Mouse (Mus musculus) MEL (cell line): ENCODE results near the gene Sf3b4. TPM values are rescaled to one million over a fixed set of nuclear protein-coding genes. Genes with fewer than 3 reads are reported as not detected.

Experiments used
- DNase-seq: peaks from one replicate; pipeline ENCODE4 v3.0.0; 2011; ENCODE audit warnings: low read depth, low spot score
- H3K27ac ChIP-seq: 2 replicates; pipeline ENCODE4 v1.5.1; 2012; ENCODE audit warnings: low read depth, mild to moderate bottlenecking, control low read depth, low read length, moderate library complexity; ENCODE audit not compliant: control insufficient read depth
- H3K27me3 ChIP-seq, 2 experiments: fragments of 150-350 bp in 1 of 2; sonication (generic) in 1 of 2; 2 replicates each; pipeline ENCODE4 v1.6.1; 2012; ENCODE audit warnings: low read length in 2 of 2, mild to moderate bottlenecking in 2 of 2, improper control_type of control experiment in 1 of 2, moderate library complexity in 1 of 2; ENCODE audit not compliant: insufficient read depth in 2 of 2, control insufficient read depth in 1 of 2
- H3K36me3 ChIP-seq, 2 experiments: 2 replicates each; pipeline ENCODE4 v1.6.1; 2012 to 2014; ENCODE audit warnings: low read length in 2 of 2, improper control_type of control experiment in 1 of 2, inconsistent platforms in 1 of 2, mild to moderate bottlenecking in 1 of 2; ENCODE audit not compliant: insufficient read depth in 2 of 2, control insufficient read depth in 1 of 2
- H3K4me1 ChIP-seq, 2 experiments: fragments of 150-350 bp in 1 of 2; sonication (generic) in 1 of 2; 2 replicates each; pipeline ENCODE4 v1.6.1; 2012; ENCODE audit warnings: low read length in 2 of 2, improper control_type of control experiment in 1 of 2, mild to moderate bottlenecking in 1 of 2; ENCODE audit not compliant: insufficient read depth in 2 of 2, control insufficient read depth in 1 of 2
- H3K4me3 ChIP-seq, 2 experiments: fragments of 150-350 bp in 1 of 2; sonication (generic) in 1 of 2; 2 replicates each; pipeline ENCODE4 v1.5.1; 2012; ENCODE audit warnings: low read depth in 2 of 2, low read length in 2 of 2, mild to moderate bottlenecking in 2 of 2, moderate library complexity in 2 of 2, control low read depth in 1 of 2, improper control_type of control experiment in 1 of 2; ENCODE audit not compliant: control insufficient read depth in 1 of 2, insufficient read depth in 1 of 2
- H3K79me2 ChIP-seq: 2 replicates; pipeline ENCODE4 v1.6.1; 2012; ENCODE audit warnings: mild to moderate bottlenecking, low read length, moderate library complexity; ENCODE audit not compliant: control insufficient read depth, poor library complexity, insufficient read depth
- H3K9ac ChIP-seq: 2 replicates; pipeline ENCODE4 v1.6.1; 2012; ENCODE audit warnings: low read depth, mild to moderate bottlenecking, control low read depth, low read length, moderate library complexity; ENCODE audit not compliant: control insufficient read depth, poor library complexity, severe bottlenecking
- H3K9me3 ChIP-seq: fragments of 150-350 bp; sonication (generic); replicated peaks from 2 replicates; pipeline ENCODE4 v1.6.1; 2012; ENCODE audit warnings: mild to moderate bottlenecking, low read length, improper control_type of control experiment, moderate library complexity; ENCODE audit not compliant: insufficient read depth
- CHD1 ChIP-seq: IDR thresholded peaks from 2 replicates; pipeline ENCODE4 v1.6.1; 2012; ENCODE audit warnings: low read depth, mild to moderate bottlenecking, inconsistent platforms, low read length, improper control_type of control experiment
- CTCF ChIP-seq, 3 experiments: IDR thresholded peaks in 2 of 3; conservative IDR thresholded peaks in 1 of 3; 2 replicates each; pipeline ENCODE4 v1.5.1; 2011 to 2012; ENCODE audit warnings: low read length in 3 of 3, low read depth in 2 of 3, mild to moderate bottlenecking in 2 of 3, improper control_type of control experiment in 1 of 3, inconsistent platforms in 1 of 3, mixed read lengths in 1 of 3, moderate library complexity in 1 of 3; ENCODE audit not compliant: control insufficient read depth in 1 of 3, insufficient read depth in 1 of 3, poor library complexity in 1 of 3, severe bottlenecking in 1 of 3
- MAZ ChIP-seq: IDR thresholded peaks from 2 replicates; pipeline ENCODE4 v1.6.1; 2012; ENCODE audit warnings: low read depth, mild to moderate bottlenecking, inconsistent platforms, low read length, improper control_type of control experiment
- SIN3A ChIP-seq: IDR thresholded peaks from 2 replicates; pipeline ENCODE4 v1.6.1; 2012; ENCODE audit warnings: low read length, improper control_type of control experiment, inconsistent platforms
- TAL1 ChIP-seq: IDR thresholded peaks from 2 replicates; pipeline ENCODE4 v1.6.1; 2012; ENCODE audit warnings: mild to moderate bottlenecking, inconsistent platforms, low read length, moderate library complexity, mixed read lengths
- TBP ChIP-seq: IDR thresholded peaks from 2 replicates; pipeline ENCODE4 v1.8.0; 2011; ENCODE audit warnings: low read depth, low read length, improper control_type of control experiment
- UBTF ChIP-seq: IDR thresholded peaks from 2 replicates; pipeline ENCODE4 v1.6.1; 2012; ENCODE audit warnings: low read depth, mild to moderate bottlenecking, inconsistent platforms, low read length, improper control_type of control experiment, moderate library complexity, borderline replicate concordance; ENCODE audit not compliant: insufficient read depth
- ZC3H11A ChIP-seq: IDR thresholded peaks from 2 replicates; pipeline ENCODE4 v1.6.1; 2012; ENCODE audit warnings: low read depth, mild to moderate bottlenecking, inconsistent platforms, low read length, improper control_type of control experiment
- ZKSCAN1 ChIP-seq: IDR thresholded peaks from 2 replicates; pipeline ENCODE4 v1.6.1; 2012; ENCODE audit warnings: low read depth, mild to moderate bottlenecking, inconsistent platforms, low read length, improper control_type of control experiment, moderate library complexity
- polyA plus RNA-seq, 2 experiments: library from polyadenylated mRNA; stranded (reverse) in 1 of 2; unstranded in 1 of 2; fragments of >175 nt in 1 of 2; fragments of >200 nt in 1 of 2; gene quantifications; 2 replicates each; pipeline versions ENCODE4 v1.2.1 to v1.2.4; 2012; ENCODE audit warnings: low replicate concordance in 2 of 2, low read depth in 1 of 2; ENCODE audit not compliant: insufficient read length in 2 of 2, insufficient read depth in 1 of 2, missing spikeins in 1 of 2
- total RNA-seq: library from RNA; depleted of rRNA; stranded (reverse); fragments of 300-350 nt; gene quantifications from 2 replicates; pipeline ENCODE4 v1.2.3, GENCODE M21; 2012; rRNA removed

The Sf3b4 gene
- total and polyA plus RNA-seq, 3 experiments = 102 to 423 (median 157) TPM

GRCm38 (mm10) chr3:96221640-96222038 lies 49.5 kb downstream of the Sf3b4 start:
- peaks cover 8 to 38% of the 10 kb centered on the region in 2 experiments for H3K4me1 ChIP-seq

DNA sequence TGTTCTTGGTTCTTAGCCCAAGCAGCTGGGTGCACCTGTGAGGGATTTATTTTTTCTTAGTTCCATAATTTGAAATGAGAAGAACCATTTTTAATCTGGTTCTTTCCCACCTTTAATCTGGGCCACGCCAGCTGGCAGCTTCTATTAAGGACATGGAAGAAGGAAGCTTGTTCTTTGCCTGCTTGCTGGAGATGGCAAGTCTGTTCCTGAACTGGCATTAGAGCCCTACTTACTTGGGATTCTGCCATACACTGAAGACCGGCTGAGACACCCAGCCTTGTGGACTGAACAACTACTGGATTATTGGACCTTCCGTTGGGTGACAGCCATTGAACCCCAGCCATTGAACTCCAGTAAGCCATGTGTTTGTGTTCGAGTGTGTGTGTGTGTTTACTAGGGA lies 50.6 kb downstream of the Sf3b4 start:
- Histone ChIP-seq H3K9ac (peak overlapping the region; percentile 74), H3K79me2 (peaks cover 18% of the 10 kb centered on the region; the same call in 1 of the 2 replicates), H3K9me3 (no peaks in the 10 kb centered on the region), H3K4me1 (peaks cover 8 to 44% of the 10 kb centered on the region in 2 experiments), H3K27me3 (no peaks in the 10 kb centered on the region), H3K4me3 (peak overlapping the region; percentile 22 to 58), H3K36me3 (peaks cover 0 to 55% of the 10 kb centered on the region in 2 experiments; a peak in 2 of 4 replicates), H3K27ac (0 out of 2 replicates have a peak overlapping the region, but pooled peaks have one; percentile 7)
- TF ChIP-seq CTCF (IDR thresholded peaks at IDR 0.05 in 2 of 3, conservative IDR thresholded peaks at IDR 0.05 in 1 of 3; ENCODE audit: control insufficient read depth in 1 of 3, insufficient read depth in 1 of 3, low read depth in 2 of 3, low read length in 3 of 3, poor library complexity in 1 of 3, severe bottlenecking in 1 of 3) (no peak), TAL1 (peak; percentile 35; the same call in 1 of the 2 replicates)
- DNase-seq = peak; percentile 58

More at GRCm38 (mm10) chr3:96221640-96222038, 49.5 kb downstream of the Sf3b4 start:
- Histone ChIP-seq H3K27me3 (no peaks in the 10 kb centered on the region), H3K36me3 (peaks cover 0 to 51% of the 10 kb centered on the region in 2 experiments; a peak in 2 of 4 replicates), H3K4me3 (peak overlapping the region; percentile 58 to 70), H3K79me2 (peaks cover 18% of the 10 kb centered on the region; the same call in 1 of the 2 replicates), H3K27ac (peak overlapping the region; percentile 88), H3K9ac (peak overlapping the region; percentile 74), H3K9me3 (no peaks in the 10 kb centered on the region)
- DNase-seq = peak; percentile 86
- TF ChIP-seq UBTF (peak; percentile 13; the same call in 1 of the 2 replicates), TBP (peak; percentile 33; the same call in 1 of the 2 replicates), ZKSCAN1 (no peak), CHD1 (no peak), ZC3H11A (no peak), SIN3A (no peak), MAZ (no peak)

GRCm38 (mm10) chr3:96225421-96225820 lies 53.3 kb downstream of the Sf3b4 start:
- H3K36me3 ChIP-seq = peaks cover 0 to 45% of the 10 kb centered on the region in 2 experiments; a peak in 2 of 4 replicates
- H3K9ac ChIP-seq = peak overlapping the region; percentile 1
- H3K4me1 ChIP-seq = peaks cover 8 to 40% of the 10 kb centered on the region in 2 experiments
- TF ChIP-seq TBP = 0 out of 2 replicates have a peak, but pooled peaks have one; percentile 28
- TF ChIP-seq ZC3H11A = no peak
- no peak overlapping the region for H3K4me3 ChIP-seq
- peaks cover 9% of the 10 kb centered on the region; the same call in 1 of the 2 replicates for H3K79me2 ChIP-seq
- DNase-seq = peak; percentile 69
- H3K27ac ChIP-seq = peak overlapping the region; percentile 8; the same call in 1 of the 2 replicates
- H3K9me3 ChIP-seq = no peaks in the 10 kb centered on the region
- no peaks in the 10 kb centered on the region for H3K27me3 ChIP-seq

Other genes starting within 250 kb of the Sf3b4 start
- 159 and 197 TPM in 2 replicates for gene Anp32e, start 243.1 kb upstream of the Sf3b4 start, total RNA-seq
- gene Anp32e, start 243.1 kb upstream of the Sf3b4 start, polyA plus RNA-seq = 100 to 1,000 TPM; 412 to 748 TPM
- gene Plekho1, start 176.3 kb upstream of the Sf3b4 start, total RNA-seq = 4.2 and 6.4 TPM in 2 replicates
- gene Plekho1, start 176.3 kb upstream of the Sf3b4 start, polyA plus RNA-seq = 10 to 100 TPM in 1 of 2 experiments, not detected in 1; 19.2 TPM
- gene Vps45, start 113.9 kb upstream of the Sf3b4 start, total RNA-seq = 24.4 and 28.9 TPM in 2 replicates
- 10 to 100 TPM; 20.6 to 92.0 TPM for gene Vps45, start 113.9 kb upstream of the Sf3b4 start, polyA plus RNA-seq
- gene Otud7b, start 67.8 kb upstream of the Sf3b4 start, total RNA-seq = 25.8 and 27.5 TPM in 2 replicates
- gene Otud7b, start 67.8 kb upstream of the Sf3b4 start, polyA plus RNA-seq = 10 to 100 TPM; 17.9 to 24.4 TPM
- gene Mtmr11, start 10.3 kb upstream of the Sf3b4 start, total RNA-seq = 0.62 and 0.77 TPM in 2 replicates
- 1 to 10 TPM in 1 of 2 experiments, not detected in 1; 1.4 TPM for gene Mtmr11, start 10.3 kb upstream of the Sf3b4 start, polyA plus RNA-seq
- 0.77 and 2.1 TPM in 2 replicates for gene Sv2a, start 8.8 kb downstream of the Sf3b4 start, total RNA-seq
- 1 to 10 TPM in 1 of 2 experiments, not detected in 1; 3.3 TPM for gene Sv2a, start 8.8 kb downstream of the Sf3b4 start, polyA plus RNA-seq
- gene Bola1, start 47.4 kb downstream of the Sf3b4 start, total RNA-seq = 115 and 123 TPM in 2 replicates
- gene Bola1, start 47.4 kb downstream of the Sf3b4 start, polyA plus RNA-seq = 100 to 1,000 TPM in 1 of 2 experiments, not detected in 1; 124 TPM
- 197 and 234 TPM in 2 replicates for gene Hist2h2ab, start 47.5 kb downstream of the Sf3b4 start, total RNA-seq
- gene Hist2h2ab, start 47.5 kb downstream of the Sf3b4 start, polyA plus RNA-seq = under 1 TPM in 1 of 2 experiments, not detected in 1; 0.72 TPM
- 2,824 and 3,687 TPM in 2 replicates for gene Hist2h2ac, start 48.5 kb downstream of the Sf3b4 start, total RNA-seq
- 1 to 10 TPM in 1 of 2 experiments, not detected in 1; 4.8 TPM for gene Hist2h2ac, start 48.5 kb downstream of the Sf3b4 start, polyA plus RNA-seq
- 1.6 and 1.8 TPM in 2 replicates for gene Hist2h2be, start 48.8 kb downstream of the Sf3b4 start, total RNA-seq
- gene Hist2h2be, start 48.8 kb downstream of the Sf3b4 start, polyA plus RNA-seq = 1 to 10 TPM in 1 of 2 experiments, not detected in 1; 3.2 TPM
- 2,744 and 3,348 TPM in 2 replicates for gene Hist2h3c2, start 66.8 kb downstream of the Sf3b4 start, total RNA-seq
- 1,000 to 10,000 TPM in 1 of 2 experiments, 1 to 10 TPM in 1; 8.2 to 1,897 TPM for gene Hist2h3c2, start 66.8 kb downstream of the Sf3b4 start, polyA plus RNA-seq
- gene Hist2h2aa2, start 67.9 kb downstream of the Sf3b4 start, total RNA-seq = 11,232 and 13,053 TPM in 2 replicates
- gene Hist2h2aa2, start 67.9 kb downstream of the Sf3b4 start, polyA plus RNA-seq = 10 to 100 TPM in 1 of 2 experiments, not detected in 1; 18.4 TPM
- 3,456 and 4,103 TPM in 2 replicates for gene Hist2h2aa1, start 73.2 kb downstream of the Sf3b4 start, total RNA-seq
- gene Hist2h2aa1, start 73.2 kb downstream of the Sf3b4 start, polyA plus RNA-seq = 1 to 10 TPM in 1 of 2 experiments, not detected in 1; 1.5 TPM
- 1.3 and 1.5 TPM in 2 replicates for gene Hist2h3c1, start 74.4 kb downstream of the Sf3b4 start, total RNA-seq
- gene Hist2h3c1, start 74.4 kb downstream of the Sf3b4 start, polyA plus RNA-seq = not detected
- gene Hist2h4, start 91.0 kb downstream of the Sf3b4 start, total RNA-seq = 195 and 290 TPM in 2 replicates
- gene Hist2h4, start 91.0 kb downstream of the Sf3b4 start, polyA plus RNA-seq = 1 to 10 TPM in 1 of 2 experiments, not detected in 1; 1.5 TPM
- 3,962 and 5,017 TPM in 2 replicates for gene Hist2h3b, start 96.3 kb downstream of the Sf3b4 start, total RNA-seq
- 10 to 100 TPM in 1 of 2 experiments, not detected in 1; 71.7 TPM for gene Hist2h3b, start 96.3 kb downstream of the Sf3b4 start, polyA plus RNA-seq
- gene Hist2h2bb, start 97.4 kb downstream of the Sf3b4 start, total RNA-seq = 6,680 and 8,754 TPM in 2 replicates
- gene Hist2h2bb, start 97.4 kb downstream of the Sf3b4 start, polyA plus RNA-seq = 10 to 100 TPM in 1 of 2 experiments, not detected in 1; 11.2 TPM
- 3.4 and 4.7 TPM in 2 replicates for gene Fcgr1, start 121.6 kb downstream of the Sf3b4 start, total RNA-seq
- gene Fcgr1, start 121.6 kb downstream of the Sf3b4 start, polyA plus RNA-seq = 1 to 10 TPM in 1 of 2 experiments, not detected in 1; 2.8 TPM